ENCODE assay signal across 11 mouse cellular contexts in the genomic region with DNA sequence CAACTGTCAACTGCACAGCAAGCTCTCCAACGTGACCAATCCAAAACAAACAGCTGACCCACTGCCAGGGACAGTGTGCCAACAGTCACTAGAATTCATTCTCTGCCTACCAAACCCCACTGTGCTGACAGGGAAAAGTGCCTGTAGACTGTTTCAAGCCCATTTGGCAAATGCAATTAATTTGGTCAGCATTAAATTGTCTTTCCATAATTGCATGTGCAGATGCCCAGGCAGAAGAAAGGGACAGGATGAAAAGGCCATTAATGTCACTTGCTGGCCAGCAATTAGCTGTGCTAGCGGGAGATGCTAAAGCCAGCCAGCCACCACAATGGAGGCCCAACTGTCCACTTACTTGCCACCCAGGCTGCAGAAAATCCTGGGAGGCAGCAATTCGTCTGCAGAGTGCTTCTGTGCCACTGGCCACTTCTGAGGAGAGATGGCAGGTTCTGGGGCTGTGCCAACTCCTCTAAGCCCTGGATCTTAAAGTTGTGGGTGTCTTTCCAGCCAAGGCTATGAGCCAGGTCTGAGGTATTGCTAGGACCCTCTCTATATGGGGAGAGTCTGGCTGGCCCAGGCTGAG.
DNase-seq lines count a peak whose midpoint lies in the region; ATAC-seq and TF ChIP-seq lines count a peak whose summit lies in the region.
"Had no signal": no experiment of that assay in that cellular context is flagged by ENCODE, and none has a peak within 500 bp of the region (broad histone marks: within the 10 kb centered on the region; RNA-seq: fewer than 3 reads in every experiment).

No protein-coding gene starts in this region.

- no peak overlapping the region for H3K9ac ChIP-seq in liver, adult 2 months (ENCODE audit: low read depth, low read length)
- H3K9ac ChIP-seq in liver, postnatal 0 days (replicated peaks): no peak overlapping the region
- H3K9ac ChIP-seq in neural tube, embryonic 13.5 days: no peak overlapping the region
- H3K9ac ChIP-seq: heart, embryonic 13.5 days; liver, embryonic 14.5 days had no signal

- peaks cover 4% of the 10 kb centered on the region; the same call in 1 of the 2 replicates for H3K4me1 ChIP-seq in liver, adult 2 months (ENCODE audit: control insufficient read depth, insufficient read depth, low read length)
- no peaks in the 10 kb centered on the region for H3K4me1 ChIP-seq in liver, postnatal 0 days (ENCODE audit: insufficient read depth)
- peaks cover 27% of the 10 kb centered on the region for H3K4me1 ChIP-seq in neural tube, embryonic 13.5 days (replicated peaks)
- H3K4me1 ChIP-seq: heart, embryonic 13.5 days had no signal

- ATAC-seq in liver, postnatal 0 days: no peak
- ATAC-seq in neural tube, embryonic 13.5 days (ENCODE audit: low read depth): peak; percentile 73

- H3K79me2 ChIP-seq in liver, adult 2 months (ENCODE audit: control insufficient read depth, insufficient read depth, low read length): no peaks in the 10 kb centered on the region

- no peak for TF ChIP-seq EP300 in liver, postnatal 0 days (IDR thresholded peaks at IDR 0.05; ENCODE audit: low read depth)

- no peaks in the 10 kb centered on the region for H3K9me3 ChIP-seq in liver, postnatal 0 days (ENCODE audit: low read length)
- no peaks in the 10 kb centered on the region for H3K9me3 ChIP-seq in neural tube, embryonic 13.5 days
- H3K9me3 ChIP-seq: heart, embryonic 13.5 days had no signal

- H3K4me3 ChIP-seq in liver, adult 2 months (ENCODE audit: insufficient read depth, low read depth, low read length): no peak overlapping the region
- no peak overlapping the region for H3K4me3 ChIP-seq in liver, postnatal 0 days (ENCODE audit: low read depth, low read length)
- no peak overlapping the region for H3K4me3 ChIP-seq in neural tube, embryonic 13.5 days
- H3K4me3 ChIP-seq: heart, embryonic 13.5 days had no signal

- no peak overlapping the region for H3K27ac ChIP-seq in liver, adult 2 months (replicated peaks; ENCODE audit: insufficient read depth, low read depth, low read length)
- H3K27ac ChIP-seq in liver, postnatal 0 days (ENCODE audit: low read depth): no peak overlapping the region
- H3K27ac ChIP-seq in neural tube, embryonic 13.5 days (replicated peaks): no peak overlapping the region
- H3K27ac ChIP-seq: heart, embryonic 13.5 days; liver, embryonic 14.5 days had no signal

- no peak for TF ChIP-seq CTCF in liver, adult 2 months (IDR thresholded peaks at IDR 0.05; ENCODE audit: low read depth, low read length)
- no peak for TF ChIP-seq CTCF in liver, postnatal 0 days (IDR thresholded peaks at IDR 0.05; ENCODE audit: low read depth)
- no peak for TF ChIP-seq CTCF in brain, embryonic 14.5 days (IDR thresholded peaks at IDR 0.05; ENCODE audit: borderline replicate concordance, extremely low read depth, insufficient read depth, insufficient read length)

- H3K36me3 ChIP-seq in liver, adult 2 months (ENCODE audit: control insufficient read depth, insufficient read depth, low read length): no peaks in the 10 kb centered on the region
- H3K36me3 ChIP-seq in liver, postnatal 0 days (replicated peaks; ENCODE audit: insufficient read depth, low read length): no peaks in the 10 kb centered on the region
- no peaks in the 10 kb centered on the region for H3K36me3 ChIP-seq in neural tube, embryonic 13.5 days
- H3K36me3 ChIP-seq: heart, embryonic 13.5 days had no signal

- TF ChIP-seq POLR2A in liver, adult 2 months (IDR thresholded peaks at IDR 0.05; ENCODE audit: extremely low read depth, insufficient read depth, low read length): no peak
- no peak for TF ChIP-seq POLR2A in brain, embryonic 14.5 days (IDR thresholded peaks at IDR 0.05; ENCODE audit: borderline replicate concordance, extremely low read depth, insufficient read depth, insufficient read length, poor library complexity, severe bottlenecking)

- H3K27me3 ChIP-seq in liver, adult 2 months (ENCODE audit: control insufficient read depth, insufficient read depth, low read length): no peaks in the 10 kb centered on the region
- H3K27me3 ChIP-seq in liver, postnatal 0 days (ENCODE audit: insufficient read depth, low read length): no peaks in the 10 kb centered on the region
- H3K27me3 ChIP-seq in neural tube, embryonic 13.5 days: peaks cover 62% of the 10 kb centered on the region
- H3K27me3 ChIP-seq: heart, embryonic 13.5 days had no signal

- H3K4me2 ChIP-seq in liver, postnatal 0 days (ENCODE audit: low read depth, low read length): no peak overlapping the region
- H3K4me2 ChIP-seq in neural tube, embryonic 13.5 days: no peak overlapping the region
- H3K4me2 ChIP-seq: heart, embryonic 13.5 days had no signal

- 52% methylated on average over 3 of the region's 3 CpGs for WGBS in liver, adult 2 months
- WGBS in liver, postnatal 0 days (ENCODE audit: insufficient replicate concordance): 54% methylated on average over 3 of the region's 3 CpGs
- WGBS in neural tube, embryonic 13.5 days: 16% methylated on average over 3 of the region's 3 CpGs

- DNase-seq in liver, adult 2 months (ENCODE audit: extremely low read depth, low read depth, low spot score): peak; percentile 61
- DNase-seq in liver, postnatal 0 days: no peak
- DNase-seq in brain, embryonic 14.5 days (ENCODE audit: low read depth): peak; percentile 86
- DNase-seq in cerebellum, adult 8-10 months: peak; percentile 25
- DNase-seq in kidney, postnatal 36 days: no peak
- no peak for DNase-seq in right cerebral cortex, postnatal 25 days
- DNase-seq: kidney, adult 2 months; thymus, postnatal 36 days had no signal

Comparison
In these comparisons a context has a peak if more than half of its experiments do, and no peak if none do; other contexts are left out.
1. DNase-seq: peak in liver, adult 2 months (single experiment), brain, embryonic 14.5 days (single experiment) and cerebellum, adult 8-10 months (single experiment); none in liver, postnatal 0 days (single experiment), kidney, postnatal 36 days (0 of 2) and right cerebral cortex, postnatal 25 days (single experiment).